Mouse (Mus musculus) T-helper 2 cell (primary cell): Measurements from ENCODE around the gene Ttc8.
"Not testable (repeated sequence)": the region's sequence is repeated elsewhere in the genome, so short reads cannot be mapped to it uniquely, and the experiment has no call there.

Source experiments
- in situ Hi-C: fragments of 300-600 bp; cut with MboI, MseI; formaldehyde crosslinking; loops from one replicate; pipeline ENCODE4 v1.15.1; 2025; ENCODE audit warnings: high pct_unique_total_duplicates

The Ttc8 gene

DNA sequence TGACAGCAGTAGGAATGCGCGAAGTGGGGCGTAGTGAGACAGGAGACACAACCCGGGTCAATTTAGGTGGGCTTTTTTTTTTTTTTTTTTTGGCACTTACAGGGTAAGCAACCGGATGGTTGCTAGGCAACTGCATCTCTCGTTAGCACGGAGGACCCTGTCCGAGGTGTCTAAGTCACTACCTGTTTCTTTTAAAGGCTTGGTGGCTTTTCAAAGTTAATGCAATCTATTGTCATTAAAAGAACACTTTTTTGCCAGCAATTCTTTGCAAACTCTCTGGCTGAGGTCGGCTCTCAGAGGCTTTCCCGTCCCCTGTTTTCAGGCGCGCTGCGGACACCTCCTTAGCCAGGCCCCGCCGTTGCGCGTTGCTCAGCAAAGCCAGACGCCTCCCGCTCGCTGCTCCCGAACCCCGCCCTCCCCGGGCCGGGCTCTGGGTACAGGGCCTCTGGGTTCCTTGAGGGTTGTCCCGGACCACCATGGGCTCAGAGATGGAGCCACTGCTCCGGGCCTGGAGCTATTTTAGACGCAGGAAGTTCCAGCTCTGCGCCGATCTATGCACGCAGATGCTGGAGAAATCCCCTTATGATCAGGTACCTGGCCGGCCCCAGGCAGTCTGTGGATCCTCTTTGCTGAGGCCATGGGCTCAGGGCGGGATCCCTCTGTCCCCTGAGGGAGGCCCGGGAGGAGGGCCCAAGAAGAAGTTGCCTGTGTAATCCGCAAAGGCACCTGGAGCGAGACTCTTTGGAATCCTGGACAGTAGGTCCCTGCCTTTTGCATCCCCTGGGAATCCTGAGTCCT is at the start of gene Ttc8:
TSS of gene Ttc8 (plus strand) at position 381 of the 798 bp plus-strand sequence.
- in situ Hi-C loops: no loop called here

DNA sequence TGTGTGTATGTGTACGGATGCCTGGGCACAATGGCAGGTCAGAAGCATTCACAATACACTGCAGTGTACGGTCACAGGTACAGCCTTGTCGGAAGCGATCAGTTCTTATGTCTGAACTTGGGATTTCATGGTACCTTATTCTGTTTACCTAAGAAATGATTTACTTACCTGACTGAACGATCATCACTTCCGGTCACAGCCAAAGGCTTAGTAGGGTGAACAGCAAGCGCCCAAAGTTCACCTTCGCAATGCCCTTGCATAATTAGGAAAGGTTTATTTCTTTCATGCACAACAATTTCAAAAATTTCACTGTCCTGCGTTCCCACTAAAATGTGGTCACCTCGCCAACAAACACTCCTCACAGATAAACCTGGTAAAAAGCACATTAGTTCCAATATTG is 47.5 kb upstream of the Ttc8 start:
- in situ Hi-C loops: no loop called here

DNA sequence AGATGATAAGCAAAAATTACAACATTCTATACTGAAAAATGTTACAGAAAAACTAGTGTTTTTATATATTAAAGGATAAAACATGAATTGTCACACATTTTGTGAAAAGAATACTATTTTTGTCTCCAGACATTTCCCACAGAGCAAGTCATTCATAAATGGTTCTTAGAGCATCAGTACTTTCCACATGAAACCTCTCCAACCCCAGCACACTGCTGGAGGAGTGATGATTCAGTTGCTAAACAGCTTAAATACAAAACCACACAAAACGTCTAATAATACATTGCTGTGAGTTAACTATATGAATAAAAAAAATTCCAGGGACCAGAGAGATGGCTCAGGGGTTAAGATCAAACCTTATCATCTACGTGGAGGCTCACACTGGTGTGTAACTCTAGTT is 45.2 kb upstream of the Ttc8 start:
- in situ Hi-C loops: no loop called here

DNA sequence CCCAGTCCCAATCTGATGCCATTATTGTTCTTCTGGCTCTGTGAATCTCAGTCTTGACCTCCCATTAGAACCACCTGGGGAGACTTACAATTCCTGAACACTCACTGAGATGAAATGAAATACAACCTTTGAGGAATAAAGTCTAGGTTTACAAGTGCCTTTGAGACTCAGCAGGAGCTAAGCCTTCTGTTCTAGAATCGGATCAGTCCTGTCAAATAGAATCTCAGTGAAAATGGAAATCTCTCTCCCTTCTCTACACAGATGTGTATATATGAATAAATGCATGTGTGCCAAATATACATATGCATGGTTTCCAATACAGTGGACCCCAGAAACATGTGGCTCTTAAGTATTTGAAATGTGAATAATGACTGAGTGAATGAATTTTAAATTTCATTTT is 41.7 kb upstream of the Ttc8 start:
- in situ Hi-C loops: no loop called here

DNA sequence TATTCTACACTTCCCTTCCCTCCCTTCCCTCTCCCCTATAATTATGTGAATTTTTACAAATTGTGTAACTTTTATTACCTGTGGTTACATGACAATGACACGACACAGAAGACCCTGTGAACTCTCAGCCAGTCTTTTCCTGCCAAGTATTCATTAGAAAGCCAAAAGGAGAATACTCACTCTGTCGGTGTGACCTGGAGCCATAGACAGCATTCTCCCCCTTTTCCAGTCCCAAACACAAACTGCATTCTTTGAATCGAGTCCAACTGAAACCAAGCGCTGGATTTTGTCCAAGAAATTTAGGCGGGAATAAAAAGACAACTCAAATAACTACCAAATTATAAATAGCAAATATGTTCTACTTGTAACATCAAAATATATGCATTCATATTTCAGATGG is 38.6 kb upstream of the Ttc8 start:
- in situ Hi-C loops: no loop called here

DNA sequence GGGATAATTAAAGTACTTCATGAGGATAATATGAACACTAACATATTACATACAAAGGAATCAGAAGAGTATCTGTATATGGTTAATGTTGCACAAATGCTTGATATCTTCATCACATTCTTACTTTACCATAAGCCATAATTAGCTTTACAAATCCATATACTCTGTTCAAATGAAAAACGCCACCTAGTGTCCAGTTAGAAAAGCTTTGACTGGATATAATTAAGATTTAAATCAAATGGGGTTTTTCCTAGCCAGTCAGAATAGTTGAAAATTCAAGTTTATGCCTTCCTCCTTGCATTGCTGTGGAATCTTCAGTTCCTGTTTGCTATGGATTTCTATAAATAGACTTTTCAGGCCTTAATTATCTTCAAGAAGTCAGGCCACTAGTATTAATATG is 35.9 kb upstream of the Ttc8 start:
- in situ Hi-C loops: no loop called here

DNA sequence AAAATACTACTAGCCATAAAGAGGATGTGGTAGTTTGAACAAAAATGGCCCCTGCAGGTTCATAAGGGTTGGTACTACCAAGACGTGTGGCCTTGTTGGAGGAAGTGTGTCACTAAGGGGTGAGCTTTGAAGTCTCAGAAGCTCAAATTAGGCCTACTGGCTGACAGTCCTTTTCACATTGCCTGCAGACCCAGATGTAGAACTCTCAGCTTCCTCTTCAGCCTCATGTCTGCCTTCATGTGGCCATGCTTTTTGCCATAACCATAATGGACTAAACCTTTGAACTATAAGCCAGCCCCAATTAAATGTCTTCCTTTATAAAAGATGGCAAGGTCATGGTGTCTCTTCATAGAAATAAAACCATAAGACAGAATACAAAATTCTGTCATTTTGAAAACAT is 23.6 kb upstream of the Ttc8 start:
- in situ Hi-C loops: no loop called here

DNA sequence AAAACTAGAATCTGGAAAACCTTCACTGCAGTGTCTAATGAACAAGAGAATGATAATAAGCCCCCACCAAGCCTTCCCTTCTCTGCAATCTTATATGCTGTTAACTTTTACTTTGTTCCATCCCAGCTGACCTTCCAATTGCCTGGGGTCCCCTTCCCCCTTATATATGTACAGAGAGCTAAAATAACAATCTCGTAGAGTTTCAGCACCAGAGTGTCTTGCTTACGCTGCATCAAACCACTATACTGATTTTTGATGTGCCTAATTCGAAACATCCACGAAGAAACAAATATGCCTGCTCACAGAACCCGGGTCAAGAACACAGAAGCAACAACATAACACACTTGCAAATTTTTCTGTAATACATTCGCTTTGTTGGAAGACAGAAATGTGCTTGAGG is 20.7 kb upstream of the Ttc8 start:
- in situ Hi-C loops: no loop called here

DNA sequence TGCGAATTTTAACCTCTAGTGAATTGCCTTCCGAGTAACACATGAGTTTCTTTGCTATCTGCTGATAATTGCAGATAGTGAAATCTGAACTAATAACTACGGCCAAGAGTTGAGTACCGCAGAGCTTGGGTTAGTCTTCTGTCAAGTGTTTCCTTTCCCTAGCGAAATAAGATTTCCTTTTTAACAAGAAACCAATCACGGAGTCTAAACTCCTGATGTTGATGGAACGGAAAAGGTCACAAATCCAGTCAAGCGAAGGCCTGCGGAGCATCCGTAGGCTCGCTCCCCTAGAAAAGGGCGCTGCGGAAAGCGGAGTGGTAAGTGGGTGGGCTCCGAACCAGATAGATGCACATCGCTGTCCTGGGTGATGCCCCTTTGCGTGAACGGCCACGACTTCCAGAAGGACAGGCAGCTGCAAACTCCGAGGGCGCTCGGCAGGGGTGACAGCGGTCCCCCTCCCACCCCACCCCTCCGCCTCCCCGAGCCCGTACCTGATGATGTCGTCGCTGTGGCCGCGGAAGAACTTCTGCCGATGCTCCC is 20.0 kb upstream of the Ttc8 start:
- in situ Hi-C loops: no loop called here

DNA sequence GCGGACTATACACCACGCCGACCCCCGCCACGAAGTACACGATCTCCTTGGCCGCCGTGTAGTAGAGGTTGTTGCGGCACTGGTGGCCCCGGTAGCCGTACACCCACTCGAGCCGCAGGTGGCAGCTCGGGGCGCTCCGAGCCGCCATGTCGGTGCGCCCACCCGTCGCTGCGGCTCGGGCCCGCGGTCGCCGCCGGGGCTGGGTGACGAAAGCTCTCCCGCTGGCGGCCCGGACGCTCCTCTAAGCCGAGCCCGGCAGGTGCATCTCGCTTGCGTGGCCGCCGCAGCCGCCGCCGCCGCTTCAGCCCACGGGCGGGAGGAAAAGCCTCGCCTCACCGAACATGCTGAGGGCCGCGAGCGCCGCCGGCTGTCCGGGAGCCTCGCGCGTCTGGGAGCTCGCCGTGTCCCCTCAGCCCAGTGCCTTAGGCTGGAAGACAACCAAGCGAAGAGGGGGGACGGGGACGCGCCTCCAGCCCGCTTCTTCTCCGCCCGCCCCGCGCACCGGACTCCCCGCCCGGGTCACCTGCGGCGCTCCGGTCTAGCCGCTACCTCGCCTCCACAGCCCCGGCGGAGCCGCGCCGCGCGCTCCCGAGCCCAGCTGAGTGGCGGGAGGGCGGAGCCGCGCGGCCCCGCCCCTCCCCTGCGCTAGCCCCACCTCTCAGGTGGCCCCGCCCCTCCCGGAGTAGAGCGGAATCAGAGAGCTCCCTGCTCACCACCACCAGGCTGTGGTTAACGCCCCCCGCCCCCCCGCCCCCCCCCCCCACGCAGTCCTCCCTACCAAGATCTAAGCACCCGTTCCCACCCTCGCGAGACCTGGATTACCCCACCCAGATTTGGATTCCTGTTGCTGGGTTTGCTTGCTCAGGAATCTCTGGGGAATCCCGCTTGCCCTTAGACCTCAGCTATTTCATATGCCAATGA is 19.2 kb upstream of the Ttc8 start, which contains the start of gene Eml5:
TSS of gene Eml5 (minus strand) at position 604 of the 921 bp plus-strand sequence.
- in situ Hi-C loops: no loop called here

DNA sequence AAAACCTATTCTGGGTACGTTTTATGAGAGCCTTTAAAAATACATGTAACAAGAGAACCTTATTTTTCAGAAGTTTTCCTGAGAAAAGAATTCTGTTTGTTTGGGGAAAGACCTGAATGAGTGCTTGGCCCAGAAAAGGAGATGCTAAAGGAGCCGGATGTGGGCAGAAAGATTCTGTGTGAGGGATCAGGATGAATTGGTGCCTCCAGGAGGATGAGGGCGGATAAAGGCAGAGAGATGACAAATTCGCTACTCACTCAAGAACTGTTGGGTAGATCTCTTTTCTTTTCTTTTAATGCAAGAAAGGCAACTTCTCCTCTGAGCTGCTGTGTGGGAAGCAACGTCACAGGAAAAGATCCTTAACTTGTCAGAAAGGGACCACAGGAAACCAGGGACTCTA is 14.9 kb upstream of the Ttc8 start:
- in situ Hi-C loops: no loop called here

DNA sequence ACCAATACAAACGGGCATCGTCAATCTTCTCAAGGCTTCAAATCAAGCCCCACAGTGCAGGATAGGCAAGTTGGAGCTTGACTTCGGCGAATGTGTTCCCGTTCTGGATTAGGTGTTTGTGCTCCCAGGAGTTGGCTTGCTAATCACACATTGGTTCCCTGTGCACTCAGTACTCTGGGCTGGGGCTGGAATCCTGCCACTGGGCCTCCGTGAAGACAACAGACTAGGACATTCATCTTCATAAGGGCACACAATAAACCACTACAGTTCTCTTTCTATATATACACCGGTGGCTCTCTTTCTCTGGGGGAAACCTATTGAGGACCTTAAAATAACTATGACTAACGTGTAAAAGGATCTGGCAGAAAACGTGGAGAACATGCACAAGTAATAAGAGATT is 10.3 kb upstream of the Ttc8 start:
- in situ Hi-C loops: no loop called here

DNA sequence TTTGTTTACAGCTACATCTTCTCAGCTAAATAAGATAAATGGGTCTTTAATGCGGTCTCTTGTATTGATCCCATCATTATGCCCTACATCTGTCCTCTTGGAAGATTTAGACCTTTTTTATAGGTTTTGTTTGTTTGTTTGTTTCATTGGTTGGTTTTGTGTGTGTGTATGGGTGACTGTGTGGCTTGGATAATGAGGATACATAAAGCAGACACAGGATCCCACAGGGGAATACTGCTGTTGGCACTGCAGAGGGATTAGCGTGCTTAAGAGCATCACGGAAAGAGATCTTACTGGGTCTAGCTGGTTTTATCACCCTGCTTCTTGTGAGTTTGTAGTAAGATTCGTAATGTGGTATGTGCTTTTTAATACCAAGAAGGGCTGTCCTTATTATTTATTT is 10.8 kb downstream of the Ttc8 start:
- in situ Hi-C loops: no loop called here

DNA sequence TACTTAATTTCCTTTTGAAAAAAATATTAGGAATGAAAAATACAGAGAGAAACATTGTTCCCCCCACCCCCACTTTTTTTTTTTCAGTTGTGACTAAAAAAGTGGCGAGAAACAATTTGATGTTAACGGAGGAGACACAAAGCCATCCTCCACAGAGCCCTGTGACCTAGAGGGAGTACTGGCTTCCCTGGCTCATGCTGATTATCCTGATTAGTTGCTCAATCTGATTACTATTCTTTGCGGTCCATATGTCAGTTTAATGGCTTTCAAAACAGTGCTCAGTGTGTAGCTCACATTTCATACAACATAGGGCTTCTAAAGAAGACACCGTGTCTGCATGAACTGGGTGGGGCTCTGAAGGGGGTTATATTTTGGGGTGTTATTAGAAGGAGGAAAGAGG is 12.1 kb downstream of the Ttc8 start:
- in situ Hi-C loops: no loop called here

DNA sequence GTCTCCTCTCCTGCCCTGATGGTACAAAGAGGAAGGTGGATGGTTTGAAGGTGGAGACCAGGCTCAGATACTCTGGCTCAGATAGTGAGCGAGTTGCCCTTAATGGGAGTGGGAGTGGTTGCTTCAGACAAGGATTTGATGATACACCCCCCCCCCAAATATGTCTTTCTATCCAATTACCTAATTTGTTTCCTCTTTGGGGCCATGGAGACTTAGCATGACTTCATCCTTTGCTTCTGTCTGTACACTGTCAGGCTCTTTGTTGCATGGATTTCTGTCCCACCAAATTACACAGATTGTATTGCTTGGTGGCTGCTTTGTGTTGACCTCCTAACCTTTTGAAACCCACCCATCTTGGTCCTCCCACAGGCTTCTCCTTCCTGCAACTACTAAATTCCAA is 12.5 kb downstream of the Ttc8 start:
- in situ Hi-C loops: no loop called here

DNA sequence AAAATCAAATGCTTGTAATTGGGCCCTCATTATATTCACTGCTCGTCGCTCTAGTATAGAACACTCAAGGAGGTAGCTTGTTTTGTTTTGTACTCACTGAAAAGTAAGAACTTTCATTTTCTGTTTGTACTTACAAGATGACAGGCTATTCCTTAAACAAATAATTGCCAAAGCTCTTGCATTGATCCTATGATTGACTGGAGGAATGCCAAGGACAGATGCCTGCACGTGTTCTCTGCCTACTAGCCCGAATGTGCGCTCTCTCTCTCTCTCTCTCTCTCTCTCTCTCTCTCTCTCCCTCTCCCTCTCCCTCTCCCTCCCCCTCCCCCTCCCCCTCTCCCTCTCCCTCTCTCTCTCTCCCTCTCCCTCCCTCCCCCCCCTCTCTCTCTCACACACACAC is 30.9 kb downstream of the Ttc8 start:
- in situ Hi-C loops: not testable (repeated sequence)

DNA sequence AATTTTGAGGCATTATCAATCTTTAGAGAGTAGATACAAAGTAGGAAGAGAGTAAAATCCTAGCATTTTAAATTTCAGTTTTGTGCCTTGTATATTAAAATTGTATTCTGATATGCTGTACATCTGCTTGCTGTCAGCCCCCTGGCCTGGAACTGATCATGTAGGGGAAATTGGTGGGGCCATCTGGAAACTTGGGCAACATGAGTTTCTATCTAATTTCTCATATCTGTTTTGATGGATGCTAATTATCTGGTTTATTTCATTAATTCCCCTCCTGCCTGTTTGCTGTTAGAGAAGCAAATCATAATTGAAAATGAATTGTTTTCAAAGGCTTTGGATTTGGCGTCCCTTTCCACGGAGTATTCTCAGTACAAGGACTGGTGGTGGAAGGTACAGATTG is 36.6 kb downstream of the Ttc8 start:
- in situ Hi-C loops: no loop called here

DNA sequence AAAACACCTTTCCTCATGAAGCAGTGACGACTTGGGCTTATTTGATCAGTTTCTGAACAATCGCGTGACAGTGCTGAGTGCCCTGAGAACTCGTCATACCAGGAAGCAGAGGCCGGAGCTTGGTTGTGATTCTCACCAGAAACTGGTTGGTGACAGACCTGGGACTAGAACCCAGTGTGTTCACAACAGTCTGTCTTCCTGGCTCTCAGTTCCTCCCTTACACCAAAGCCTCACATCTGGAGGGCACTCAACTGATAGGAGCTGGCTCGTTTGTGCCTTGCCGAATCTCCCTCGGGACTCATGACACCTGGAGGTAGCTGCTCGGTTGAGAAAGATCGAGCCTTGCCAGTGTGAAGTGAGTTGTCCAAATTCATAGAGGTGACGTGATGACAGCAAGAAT is 37.1 kb downstream of the Ttc8 start:
- in situ Hi-C loops: no loop called here

DNA sequence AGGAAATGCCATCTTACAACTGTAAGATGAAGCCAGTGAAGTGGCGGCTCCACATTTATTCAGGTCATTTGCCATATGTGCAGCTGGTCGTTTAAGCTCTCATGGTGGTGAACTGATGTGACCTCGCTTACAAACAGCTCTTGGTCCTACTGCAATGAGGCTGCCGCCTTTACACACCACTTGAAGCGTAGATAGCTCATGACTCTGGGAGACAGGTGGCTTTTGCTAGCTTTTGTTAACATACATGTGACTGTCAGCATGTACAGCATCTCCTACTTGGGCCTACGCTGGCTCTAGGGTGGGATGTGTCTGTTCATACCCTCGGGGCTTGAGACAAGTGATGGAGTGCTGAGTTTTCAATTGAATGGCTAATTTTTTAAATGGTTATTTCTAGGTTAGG is 40.6 kb downstream of the Ttc8 start:
- in situ Hi-C loops: no loop called here

DNA sequence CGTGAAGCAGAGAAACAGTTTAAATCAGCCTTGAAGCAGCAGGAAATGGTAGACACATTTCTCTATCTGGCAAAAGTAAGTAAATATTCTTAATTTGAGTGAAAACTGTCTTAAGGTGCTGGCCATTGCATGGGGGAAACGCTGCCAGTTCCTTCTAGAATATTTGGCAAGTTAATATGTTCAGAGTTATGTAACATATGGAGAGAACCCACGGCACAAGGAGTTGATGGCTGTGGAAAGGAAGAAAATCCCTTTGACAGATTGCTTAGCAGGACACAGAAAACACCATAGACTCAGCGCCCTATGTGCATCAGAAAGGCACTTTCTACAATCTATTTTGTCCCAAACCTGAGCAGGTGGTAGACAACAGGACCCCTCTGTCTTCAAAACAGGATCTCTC is 41.0 kb downstream of the Ttc8 start:
- in situ Hi-C loops: no loop called here

DNA sequence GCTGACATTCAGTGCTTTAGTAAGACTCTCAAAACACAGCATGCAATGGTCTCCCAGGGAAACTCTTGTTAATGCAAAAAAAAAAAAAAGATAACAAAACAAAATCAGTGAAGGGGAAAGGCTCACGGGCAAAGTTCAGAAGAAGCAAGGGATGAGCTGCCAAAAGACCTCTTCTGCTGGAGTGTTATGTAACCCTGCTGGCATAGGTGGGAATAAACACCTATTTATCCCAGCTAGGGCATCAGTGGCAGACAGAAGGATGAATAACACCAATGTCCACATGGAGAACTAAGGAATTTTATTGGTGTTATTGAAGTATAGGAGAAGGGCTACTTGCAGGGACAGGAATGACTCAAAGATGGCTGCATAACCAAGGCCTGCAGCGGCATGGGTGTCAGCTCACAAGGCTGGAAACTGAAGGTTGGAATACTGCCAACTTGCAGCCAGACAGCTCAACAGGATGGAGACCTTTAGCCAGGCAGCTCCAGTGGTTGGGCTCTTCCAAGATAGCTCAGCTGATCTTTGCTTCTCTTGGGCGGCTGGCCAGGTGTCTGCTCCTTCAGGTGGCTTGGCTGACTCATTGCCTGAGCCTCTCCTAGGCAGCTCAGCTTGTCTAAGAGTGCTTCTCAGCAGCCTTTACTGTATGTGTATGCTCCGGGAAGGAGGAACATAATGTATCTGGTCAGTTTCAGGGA is 45.2 kb downstream of the Ttc8 start:
- in situ Hi-C loops: no loop called here

DNA sequence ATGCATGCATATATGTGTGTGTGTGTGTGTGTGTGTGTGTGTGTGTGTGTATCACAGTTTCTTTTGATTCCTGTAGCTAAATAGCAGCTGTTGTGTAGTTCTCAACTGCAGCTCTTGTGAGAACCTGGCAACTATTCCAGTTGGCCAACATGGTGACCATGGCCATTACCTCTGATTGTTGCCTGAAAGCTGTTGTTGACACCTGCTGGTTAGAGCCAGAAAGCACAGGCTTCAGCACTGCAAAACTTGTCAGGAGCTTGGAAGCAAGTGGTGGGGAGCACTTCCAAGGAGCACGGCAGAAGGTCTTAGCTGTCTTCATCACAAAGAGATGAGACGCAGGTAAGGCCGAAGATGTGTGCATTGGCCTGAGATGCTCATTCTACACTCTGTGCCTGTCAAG is 51.9 kb downstream of the Ttc8 start:
- in situ Hi-C loops: no loop called here
